Mouse (Mus musculus) CD4-positive, CD25-positive, alpha-beta regulatory T cell, adult 4 months (primary cell): ENCODE data around the gene C1qtnf6. TPM values are rescaled to one million over a fixed set of nuclear protein-coding genes. Genes with fewer than 3 reads are reported as not detected.
A peak's percentile ranks its signal among the peaks of the same experiment; 100 is the strongest.

ENCODE experiments used
- ATAC-seq: one replicate; pipeline ENCODE4 v1.8.0; 2017
- polyA plus RNA-seq, 2 experiments: library from polyadenylated mRNA; unstranded; fragments of 100-300 nt; shearing (Covaris generic); gene quantifications; one replicate each; pipeline ENCODE4 v1.2.1; 2017

Gene C1qtnf6
- polyA plus RNA-seq, 2 experiments from 2014 or later: 10.2 to 14.3 TPM

DNA sequence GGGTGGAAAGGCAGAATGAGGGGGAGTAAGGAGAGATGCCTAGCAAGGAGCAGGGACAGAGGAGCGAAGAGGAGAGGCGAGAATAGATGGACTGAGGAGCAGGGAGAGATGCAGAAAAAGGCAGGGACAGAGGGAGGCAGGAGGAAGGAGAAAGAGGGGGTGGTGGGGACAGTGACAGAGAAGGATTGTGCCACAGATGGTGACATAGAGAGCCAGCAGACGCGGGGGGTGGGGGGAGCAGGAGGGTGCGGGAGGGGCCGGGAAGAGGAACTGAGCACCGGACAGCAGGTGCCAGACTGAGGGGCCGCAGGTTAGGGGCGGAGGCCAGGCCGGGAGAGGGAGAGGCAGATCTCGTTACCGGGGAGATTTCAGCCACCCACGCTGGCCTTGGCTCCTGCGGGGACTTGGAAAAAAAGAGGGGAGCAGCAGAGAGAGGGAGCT is 13.4 kb upstream of the C1qtnf6 start, which contains the start of gene Sstr3:
TSS of gene Sstr3 (minus strand) at position 125 of the 441 bp plus-strand sequence.
- ATAC-seq: no peak

DNA sequence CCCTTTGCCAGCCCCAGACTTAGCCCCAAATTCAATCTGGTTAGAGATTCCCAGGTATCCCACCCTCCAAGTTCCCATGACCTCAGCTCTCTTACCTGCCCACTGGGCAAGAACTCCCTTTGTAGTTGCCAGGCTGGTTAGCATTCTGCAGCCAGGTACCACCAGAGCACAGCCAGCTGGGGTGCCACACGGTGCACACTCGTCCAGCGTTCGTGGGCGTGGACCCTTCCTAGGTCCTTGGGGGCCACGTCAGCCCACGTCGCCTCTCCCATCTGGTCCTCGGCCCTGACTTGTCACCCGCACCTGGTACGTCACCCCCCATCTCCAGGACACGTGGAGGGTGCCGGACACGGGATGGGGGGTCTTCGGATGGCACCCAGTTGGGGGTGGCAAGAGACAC is 12.8 kb upstream of the C1qtnf6 start:
- ATAC-seq: no peak

DNA sequence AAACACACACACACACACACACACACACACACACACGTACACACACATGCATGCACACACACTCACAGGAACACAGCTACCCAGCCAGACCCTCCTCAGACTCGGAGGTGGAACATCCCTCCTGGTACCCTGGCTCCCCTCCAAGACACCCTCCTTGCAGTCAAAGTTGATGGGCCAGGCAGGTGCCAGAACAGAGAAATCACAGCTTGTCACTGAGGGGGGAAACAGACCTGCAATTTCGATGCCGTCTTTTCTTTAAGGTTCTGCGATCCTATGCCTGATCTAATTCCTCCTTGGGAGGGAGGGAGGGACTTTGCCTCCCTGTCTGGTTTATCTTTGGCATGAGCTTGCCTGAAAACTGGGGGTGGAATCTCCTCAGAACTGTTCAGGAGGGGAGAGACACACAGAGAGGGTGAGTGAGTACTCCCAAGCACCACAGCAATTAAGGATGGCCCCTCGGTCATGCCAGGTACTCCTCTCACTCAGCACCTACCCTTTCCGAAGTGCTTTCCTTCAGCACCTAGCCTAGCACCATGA is 11.6 kb upstream of the C1qtnf6 start:
- ATAC-seq: no peak

DNA sequence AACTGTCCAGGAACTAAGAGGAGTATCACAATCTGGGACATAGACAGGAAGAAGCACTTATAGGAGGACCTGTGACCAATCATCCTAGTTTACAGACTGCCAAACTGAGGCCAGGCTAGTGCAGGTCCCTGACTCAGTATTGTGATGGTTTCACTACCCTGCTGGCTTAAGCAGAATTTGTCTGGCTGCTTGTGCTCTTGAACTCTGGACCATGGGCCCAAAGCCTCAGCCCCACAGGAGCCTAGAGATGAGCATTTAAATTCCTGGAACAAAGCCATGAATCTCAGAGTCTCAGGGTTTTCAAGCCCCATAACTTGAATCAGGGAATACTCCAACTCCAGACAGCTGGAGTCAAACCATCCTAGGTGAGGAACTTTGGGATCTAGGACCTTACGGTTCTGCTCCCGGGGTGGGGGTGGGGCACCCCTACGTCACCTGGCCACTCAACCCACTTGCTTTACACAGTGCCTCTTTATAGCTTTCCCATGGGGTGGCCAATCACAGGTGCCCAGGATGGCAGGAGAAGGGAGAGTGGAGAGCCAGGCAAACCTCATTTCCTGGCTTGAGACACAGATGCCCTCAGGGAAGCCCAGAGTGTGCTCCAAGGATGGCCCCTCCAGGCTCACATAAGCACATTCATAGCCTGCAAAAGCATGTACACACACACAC is 11.0 kb upstream of the C1qtnf6 start:
- ATAC-seq: no peak

DNA sequence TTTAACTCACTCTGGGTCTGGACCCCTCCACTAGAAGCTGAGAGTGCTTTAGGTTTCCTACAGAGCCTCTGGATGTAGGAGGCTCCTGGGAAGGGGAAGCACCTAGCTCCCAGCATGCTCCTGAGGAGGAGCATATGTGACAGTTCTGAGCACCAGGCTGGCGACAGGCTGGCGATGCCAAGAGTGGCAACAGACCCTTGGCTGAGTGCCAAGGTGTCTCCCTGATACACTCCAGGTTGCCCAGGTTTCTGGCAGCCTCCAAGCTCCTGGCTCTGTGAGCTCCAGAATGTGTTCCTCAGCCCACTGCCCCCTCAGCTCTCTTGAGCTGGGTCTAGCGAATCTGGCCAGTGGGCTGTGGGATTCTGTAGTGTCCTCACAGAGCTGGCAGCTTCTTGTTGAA is 10.4 kb upstream of the C1qtnf6 start:
- ATAC-seq: no peak

DNA sequence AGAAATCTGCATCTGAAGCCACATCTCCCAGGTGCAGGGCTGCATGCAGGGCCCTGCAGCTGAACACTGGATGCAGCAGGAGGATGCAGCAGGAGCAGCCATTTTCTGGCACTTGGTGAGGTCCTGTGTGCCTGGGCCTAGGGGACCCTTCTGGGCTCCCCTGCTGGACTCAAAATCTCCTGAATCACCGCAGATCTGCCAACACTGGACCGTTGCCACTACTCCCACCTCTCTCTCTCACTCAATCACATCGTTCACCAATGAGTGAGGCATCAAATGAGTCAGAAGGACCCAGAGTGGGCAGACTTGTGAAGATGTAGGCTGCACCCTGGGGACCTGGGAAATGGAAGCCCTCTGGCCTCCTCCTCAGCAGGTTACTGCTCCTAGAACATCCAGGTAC is 9.8 kb upstream of the C1qtnf6 start:
- ATAC-seq: no peak

DNA sequence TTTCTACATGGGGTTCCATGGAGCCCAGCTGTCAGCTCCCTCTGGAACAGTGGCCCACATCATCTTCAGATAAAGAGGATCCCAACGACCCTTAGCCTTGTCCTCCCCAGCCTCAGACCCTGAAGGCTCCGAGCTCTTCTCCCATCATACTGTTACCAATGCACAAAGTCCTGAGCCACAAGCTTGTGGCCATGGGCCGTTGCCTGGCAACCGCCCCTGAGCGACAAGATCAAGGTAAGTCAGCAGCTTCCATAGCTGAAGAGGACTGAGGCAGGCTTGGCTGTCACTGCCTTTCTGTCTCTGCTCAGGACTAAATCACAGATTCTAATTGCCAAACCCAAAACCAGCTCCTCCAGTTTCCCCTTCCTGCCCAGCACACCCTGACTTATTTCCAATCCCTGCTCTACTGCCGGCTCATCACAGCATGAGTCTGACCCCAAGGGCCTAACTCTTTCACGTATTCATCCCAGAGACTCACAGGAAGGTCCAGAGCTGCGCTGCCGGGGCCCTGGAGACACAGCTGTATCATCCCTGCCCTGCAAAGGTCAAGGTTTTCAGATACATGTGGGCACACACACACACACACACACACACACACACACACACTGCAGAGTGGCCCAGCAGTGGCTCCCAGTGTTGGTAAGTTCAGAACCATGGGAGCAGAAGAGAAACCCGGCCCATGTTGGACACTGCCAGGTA is 4.7 kb upstream of the C1qtnf6 start:
- ATAC-seq: no peak

DNA sequence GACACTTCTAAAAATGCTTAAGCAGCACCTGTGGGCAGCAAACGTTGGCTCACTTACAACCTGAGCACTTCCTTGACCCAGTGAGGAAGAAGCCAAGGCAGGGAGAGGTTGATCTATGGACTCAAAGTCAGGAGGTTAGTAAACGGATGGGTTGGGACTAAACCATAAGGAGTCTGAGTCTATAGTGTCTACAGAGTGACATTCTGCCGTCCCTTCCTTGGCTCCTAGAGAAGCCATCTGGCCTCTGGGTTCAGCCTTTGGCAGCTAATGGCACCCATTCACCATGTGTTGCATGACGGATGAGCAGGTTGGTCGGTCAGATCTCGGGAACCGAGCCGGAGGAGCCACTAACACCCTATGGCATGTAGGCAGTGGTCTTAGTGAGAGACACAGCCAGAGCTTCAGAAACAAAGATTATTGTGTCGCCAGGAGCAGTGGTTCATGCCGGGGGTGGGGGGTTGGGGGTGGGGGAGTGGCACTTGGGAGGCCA is 2.2 kb upstream of the C1qtnf6 start:
- no peak for ATAC-seq

DNA sequence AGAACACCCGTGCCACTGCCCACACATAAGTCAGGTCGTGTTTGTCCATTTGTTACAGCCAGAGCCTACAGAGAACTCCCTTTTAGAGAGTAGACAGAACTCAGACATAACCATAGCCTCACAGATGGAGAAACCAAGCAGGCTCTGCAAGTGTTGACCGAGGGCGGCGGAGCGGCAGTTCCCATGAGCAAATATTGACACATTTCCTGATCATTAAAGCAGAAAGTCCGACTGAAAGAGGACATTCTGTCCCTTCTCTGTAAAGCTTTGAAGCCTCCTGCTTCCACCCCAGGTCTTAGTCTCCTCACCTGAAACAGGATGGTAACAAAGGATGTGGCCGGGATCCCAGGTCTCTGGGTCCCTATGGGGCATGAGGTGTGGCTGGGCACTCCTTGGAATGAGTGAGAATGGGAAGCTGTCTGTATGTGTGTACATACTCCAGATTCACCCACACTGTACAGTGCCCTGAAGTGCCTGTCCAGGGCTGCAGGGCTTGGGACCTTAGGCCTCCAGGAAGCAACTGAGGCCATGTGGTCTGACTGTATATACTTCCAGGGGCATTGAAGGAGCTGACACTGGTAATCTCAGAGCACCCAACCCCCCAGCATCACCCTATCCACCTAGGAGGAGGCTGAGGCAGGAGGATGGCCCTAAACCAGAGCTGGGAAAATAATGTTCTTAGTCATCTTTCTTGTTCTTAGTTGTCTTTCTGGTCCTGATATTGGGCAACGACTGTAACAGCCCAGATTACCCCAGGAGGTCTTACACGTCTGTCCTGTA is 1.5 kb upstream of the C1qtnf6 start:
- no peak for ATAC-seq

DNA sequence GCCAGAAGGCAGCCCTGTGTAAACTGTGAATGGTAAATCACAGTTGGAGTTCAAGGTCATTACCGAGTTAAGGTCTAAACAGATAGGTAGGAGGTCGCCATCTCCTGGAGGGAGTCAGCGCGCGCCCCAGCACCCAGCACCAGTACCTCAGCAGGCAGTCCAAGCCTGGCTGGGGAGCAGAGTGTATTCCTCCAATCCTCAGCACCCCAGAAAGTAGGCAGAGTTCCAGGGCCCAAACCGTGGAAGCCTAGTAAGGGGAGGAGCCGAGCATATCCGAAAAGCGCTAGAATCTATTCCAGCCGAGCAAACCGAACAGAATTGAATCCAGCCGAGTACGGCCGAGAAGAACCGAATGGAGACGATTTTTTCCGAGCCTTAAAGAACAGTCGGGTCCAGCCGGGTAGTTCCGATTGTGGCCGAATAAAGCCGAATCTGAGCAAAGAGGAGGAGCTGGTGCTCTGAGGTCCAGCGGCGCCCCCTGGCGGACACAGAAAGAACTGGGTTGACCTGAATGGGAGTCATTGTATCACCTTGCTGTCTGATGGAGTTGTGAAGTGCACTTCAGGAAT is 769 bp upstream of the C1qtnf6 start:
- ATAC-seq: peak; percentile 78

DNA sequence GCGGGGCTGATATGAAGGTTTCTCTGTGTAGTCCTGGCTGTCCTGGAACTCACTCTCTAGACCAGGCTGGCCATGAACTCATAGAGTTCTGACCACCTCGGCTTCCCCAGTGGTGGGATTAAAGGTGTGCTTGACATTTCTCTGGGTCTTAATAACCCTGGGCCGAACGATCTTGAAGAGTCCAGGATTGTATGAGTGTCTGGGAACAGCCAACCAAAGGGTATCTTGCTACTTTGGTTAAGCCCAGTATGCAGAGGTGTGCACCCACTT is 170 bp upstream of the C1qtnf6 start:
- no peak for ATAC-seq

DNA sequence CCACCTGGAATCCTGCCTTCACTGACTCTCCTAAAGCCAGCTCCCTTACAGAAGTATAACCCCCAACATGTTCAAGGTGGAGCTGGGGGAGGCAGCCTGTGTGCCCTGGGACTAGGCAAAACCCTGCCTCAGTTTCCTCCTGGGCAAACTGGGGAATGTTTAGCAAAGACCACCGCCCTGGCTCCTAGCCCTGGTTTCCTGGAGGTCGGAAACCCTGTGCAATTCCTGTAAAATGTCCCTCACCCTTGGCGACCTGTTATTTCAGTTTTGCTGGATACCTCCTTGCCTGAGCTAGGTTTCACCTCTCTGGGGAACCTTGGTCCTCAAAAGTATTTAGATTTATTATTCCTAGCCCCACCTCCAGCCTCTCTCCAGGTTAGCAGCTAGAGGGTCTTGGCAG is 1.1 kb downstream of the C1qtnf6 start:
- ATAC-seq: no peak

DNA sequence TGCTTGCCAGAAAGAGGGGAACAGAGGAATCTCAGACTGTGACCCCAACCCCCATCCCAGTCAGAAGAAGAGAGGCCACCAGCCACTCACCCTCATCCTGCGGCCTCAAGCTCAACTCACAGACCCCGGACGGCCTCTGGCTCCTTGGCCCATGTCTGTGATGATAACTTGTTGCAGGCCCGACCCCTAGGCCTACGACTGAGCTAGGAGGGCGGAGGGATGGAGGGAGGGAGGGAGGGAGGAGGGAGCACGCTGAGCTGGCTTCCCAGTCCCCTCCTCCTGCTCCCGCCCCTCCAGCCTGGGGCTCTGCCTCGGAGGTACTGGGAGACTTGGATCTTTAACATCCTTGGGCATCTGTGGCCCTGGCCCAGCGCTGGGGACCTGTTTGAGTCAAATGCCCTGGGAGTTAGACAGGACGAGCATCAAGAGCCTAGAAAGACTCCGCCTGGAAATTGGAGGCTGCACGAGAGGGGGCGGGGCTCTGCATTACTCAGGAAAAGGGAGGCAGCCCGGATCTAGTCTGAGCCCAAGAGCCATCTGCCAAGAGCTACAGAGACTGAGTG is 1.7 kb downstream of the C1qtnf6 start:
- ATAC-seq: no peak

DNA sequence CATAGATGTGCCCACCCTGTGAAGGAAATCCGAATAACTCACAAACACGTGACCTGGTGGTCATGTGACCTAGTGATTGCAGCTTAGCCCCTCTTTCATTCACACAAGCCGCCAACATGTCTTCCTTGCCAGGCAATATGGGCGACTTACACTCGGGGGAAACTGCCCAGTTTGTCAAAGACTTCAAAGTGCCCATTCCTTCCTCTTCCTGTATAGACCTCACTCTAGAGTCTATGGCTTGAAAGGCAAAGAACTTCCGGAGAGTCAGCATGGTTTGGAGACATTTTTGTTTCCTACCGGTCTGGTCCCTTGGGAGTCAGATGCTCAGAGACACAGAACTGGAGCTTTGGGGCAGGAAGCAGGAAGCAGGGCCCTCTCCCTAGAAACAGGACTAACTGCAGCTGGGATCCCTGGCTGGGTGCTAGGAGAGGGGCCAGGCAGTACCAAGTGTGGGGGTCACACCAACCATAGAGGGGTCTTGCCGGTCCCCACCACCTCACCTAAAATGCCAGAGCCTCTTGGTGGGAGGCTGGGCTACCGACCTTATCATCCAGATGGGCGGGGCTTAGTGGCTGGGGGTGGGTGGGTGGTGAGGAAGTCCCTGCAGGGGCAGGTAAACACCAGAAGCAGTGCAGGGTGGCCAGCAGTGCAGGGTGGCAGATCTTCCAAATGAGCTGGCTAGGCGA is 2.3 kb downstream of the C1qtnf6 start:
- peak; percentile 44 for ATAC-seq

DNA sequence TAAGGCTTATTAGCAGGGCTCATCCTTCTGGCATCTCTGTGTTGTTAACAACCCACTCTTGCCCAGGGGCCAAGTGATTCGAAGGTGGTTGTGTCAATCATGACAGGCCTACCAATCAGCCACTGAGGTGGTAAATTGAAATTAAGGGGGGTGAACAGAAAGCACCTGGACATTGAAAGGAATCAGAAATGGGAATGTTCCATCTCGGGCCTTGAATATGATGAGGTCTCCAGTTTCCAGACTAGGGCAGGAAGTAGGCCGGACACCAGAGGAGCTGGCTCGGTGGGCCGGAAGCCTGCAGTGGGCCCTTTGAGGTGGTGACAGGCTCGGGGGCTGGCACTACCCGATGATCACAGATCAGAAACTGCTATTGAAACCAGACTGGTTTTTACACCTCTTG is 3.2 kb downstream of the C1qtnf6 start:
- peak; percentile 73 for ATAC-seq

DNA sequence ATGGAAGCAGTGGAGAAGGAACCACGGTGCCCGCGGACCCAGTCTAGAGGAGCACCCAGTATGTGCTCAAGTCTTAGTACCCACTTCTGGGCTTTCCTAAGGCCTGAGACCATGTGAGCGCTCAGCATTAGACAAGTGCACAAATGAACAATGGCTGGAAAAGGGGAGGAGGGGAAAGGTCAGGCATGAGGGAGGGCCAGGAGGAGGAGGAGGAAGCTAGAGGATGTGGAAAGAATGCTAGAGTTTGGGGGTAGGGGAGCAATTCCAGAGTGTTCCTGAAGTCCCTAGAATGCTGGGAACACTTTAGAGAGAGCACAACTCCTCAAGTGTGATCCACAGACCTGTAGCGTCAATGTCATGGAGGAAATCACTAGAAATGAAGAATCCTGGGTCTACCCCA is 7.1 kb downstream of the C1qtnf6 start:
- no peak for ATAC-seq

DNA sequence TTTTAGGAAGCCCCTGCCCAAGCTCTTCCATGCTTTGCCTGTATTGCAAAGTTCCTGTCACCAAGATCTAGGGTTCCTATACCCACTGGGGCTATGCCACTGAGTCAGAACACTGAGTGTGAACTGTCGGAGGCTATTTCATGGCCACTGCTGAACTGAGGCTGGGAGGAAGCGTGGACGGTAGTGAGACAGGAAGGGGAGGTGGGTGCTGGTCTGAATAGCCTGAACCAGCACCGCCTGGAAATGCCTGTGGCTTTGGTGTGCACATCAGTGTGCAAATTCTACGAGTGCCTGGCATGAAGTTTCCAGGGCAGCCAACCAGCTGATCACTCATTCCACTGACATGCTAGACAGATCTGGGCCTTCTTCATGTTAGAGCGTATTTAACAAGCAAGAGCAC is 9.3 kb downstream of the C1qtnf6 start:
- ATAC-seq: no peak

DNA sequence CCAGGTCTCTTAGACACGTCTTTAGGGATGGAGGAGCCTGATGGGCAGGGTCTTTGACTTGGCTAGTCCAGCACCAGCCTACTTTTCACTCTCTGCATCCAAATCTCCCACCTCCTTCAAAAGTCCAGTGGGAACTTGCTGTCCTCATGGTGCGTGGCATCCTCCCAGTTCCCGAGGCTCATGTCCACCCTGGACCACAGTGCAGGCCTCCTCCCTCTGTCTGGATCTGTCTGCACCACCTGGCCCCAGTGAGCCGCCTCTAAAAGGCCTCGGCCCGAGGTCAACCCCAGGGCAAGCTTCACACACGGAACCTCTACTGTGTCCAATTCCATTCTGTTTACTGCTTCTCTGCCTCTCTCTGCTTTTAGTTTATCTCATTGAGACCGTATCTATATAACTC is 9.9 kb downstream of the C1qtnf6 start:
- no peak for ATAC-seq

DNA sequence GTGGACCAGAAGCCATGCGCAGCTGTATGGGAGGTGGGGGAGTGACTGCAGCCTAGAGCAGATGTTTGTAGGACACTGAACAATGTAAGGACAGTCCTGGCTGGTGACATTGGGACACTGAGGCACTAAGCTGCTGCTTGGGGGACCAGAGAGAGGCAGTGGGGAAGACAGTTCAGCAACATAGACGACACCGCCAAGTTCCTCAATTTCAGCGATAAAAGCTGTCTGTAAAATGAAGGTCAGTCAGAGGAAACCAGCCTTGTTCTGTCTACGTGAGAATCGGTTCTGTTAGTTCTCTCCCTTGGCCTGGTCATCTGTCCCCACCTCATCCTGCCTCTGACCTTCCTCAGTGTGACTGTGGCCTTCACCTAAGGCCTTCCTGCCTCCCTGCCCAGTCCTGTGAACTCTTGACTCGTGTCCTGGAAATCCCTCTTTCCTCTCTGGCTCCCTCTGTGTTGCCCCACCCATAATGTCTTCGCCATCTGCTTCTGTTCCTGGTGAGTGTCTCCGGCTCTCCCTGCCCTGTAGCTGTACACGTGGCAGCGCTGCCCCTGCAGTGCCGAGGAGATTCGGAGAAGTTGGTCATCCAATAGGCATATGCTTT is 11.0 kb downstream of the C1qtnf6 start:
- no peak for ATAC-seq

DNA sequence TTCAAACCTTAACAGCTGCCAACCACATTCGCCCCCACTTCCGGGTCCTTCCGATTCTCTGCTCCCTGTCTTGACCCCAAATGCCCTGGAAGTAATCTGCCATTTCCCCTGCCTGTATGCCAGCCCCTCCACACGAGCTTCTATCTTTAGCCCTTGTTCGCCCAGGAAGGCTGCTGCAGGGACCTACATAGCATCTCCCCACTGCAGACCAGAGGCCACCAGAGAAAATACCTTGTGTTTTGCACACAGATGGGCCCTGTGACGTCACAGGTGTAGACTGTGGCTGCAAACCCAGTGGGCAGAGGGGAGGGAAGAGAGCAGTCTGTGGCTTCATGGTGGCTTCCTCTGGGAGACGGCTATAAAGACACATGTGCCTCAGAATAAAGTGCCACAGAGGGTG is 13.0 kb downstream of the C1qtnf6 start:
- ATAC-seq: peak; percentile 34

DNA sequence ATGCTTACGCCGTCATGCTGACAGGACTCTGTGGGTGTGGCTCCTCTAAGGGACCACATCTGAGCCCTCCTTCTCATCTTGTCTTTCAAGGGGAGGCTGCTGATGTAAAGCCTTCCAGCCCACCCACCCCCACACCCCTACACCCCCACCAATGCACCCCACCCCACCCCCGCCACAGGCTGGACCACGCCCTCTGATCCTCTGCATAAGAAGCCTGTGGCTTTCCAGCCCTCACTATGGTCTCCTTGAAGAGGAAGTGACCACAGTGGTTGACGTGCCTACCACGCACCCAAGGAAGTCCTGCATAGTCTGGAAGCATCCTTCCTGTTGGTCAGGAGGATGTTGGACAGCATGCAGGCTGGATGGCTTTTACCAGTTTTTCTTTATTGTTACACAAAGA is 15.5 kb downstream of the C1qtnf6 start:
- ATAC-seq: no peak
